Mouse (Mus musculus) heart, embryonic 11.5 days (tissue): ENCODE results near the gene Rap1a. TPM values are rescaled to one million over a fixed set of nuclear protein-coding genes. Genes with fewer than 3 reads are reported as not detected.

Source experiments
- ATAC-seq: fragments of 200-750 bp; cut with Nextera tagmentation; replicated peaks from 2 replicates; pipeline ENCODE4 v1.8.0; 2017; ENCODE audit warnings: moderate library complexity; ENCODE audit not compliant: insufficient number of reproducible peaks, low FRiP score, low TSS enrichment
- H3K27ac ChIP-seq: fragments of 300-500 bp; sonication (generic); 2 replicates; pipeline ENCODE4 v1.5.1; 2014; ENCODE audit warnings: mild to moderate bottlenecking, low read depth, low read length
- H3K27me3 ChIP-seq: fragments of 300-500 bp; sonication (generic); 2 replicates; pipeline ENCODE4 v1.6.1; 2014; ENCODE audit warnings: mild to moderate bottlenecking, low read length, mixed read lengths; ENCODE audit not compliant: control insufficient read depth, insufficient read depth
- H3K36me3 ChIP-seq: fragments of 300-500 bp; sonication (generic); 2 replicates; pipeline ENCODE4 v1.6.1; 2014; ENCODE audit warnings: mild to moderate bottlenecking, low read length, moderate library complexity, mixed read lengths; ENCODE audit not compliant: control insufficient read depth, insufficient read depth
- H3K4me1 ChIP-seq: fragments of 300-500 bp; sonication (generic); 2 replicates; pipeline ENCODE4 v1.6.1; 2014; ENCODE audit warnings: low read length; ENCODE audit not compliant: control insufficient read depth, insufficient read depth
- H3K4me2 ChIP-seq: fragments of 300-500 bp; sonication (generic); 2 replicates; pipeline ENCODE4 v1.6.1; 2014; ENCODE audit warnings: mild to moderate bottlenecking, moderate library complexity
- H3K4me3 ChIP-seq: fragments of 300-500 bp; sonication (generic); 2 replicates; pipeline ENCODE4 v1.5.1; 2014; ENCODE audit warnings: low read depth, low read length
- H3K9ac ChIP-seq: fragments of 300-500 bp; sonication (generic); 2 replicates; pipeline ENCODE4 v1.6.1; 2014; ENCODE audit warnings: mild to moderate bottlenecking, low read depth, low read length, moderate library complexity
- H3K9me3 ChIP-seq: fragments of 300-500 bp; sonication (generic); replicated peaks from 2 replicates; pipeline ENCODE4 v1.6.1; 2016; ENCODE audit warnings: low read length; ENCODE audit not compliant: control insufficient read depth
- WGBS: fragments of 180-500 bp; shearing (Covaris S2); extraction: QIAGEN DNeasy Blood & Tissue Kit; methylation state at CpG from one replicate; pipeline ENCODE4 v1.1.7; 2014; ENCODE audit not compliant: insufficient replicate concordance; 5-methylcytosine and 5-hydroxymethylcytosine counted together
- polyA plus RNA-seq: library from polyadenylated mRNA; unstranded; fragments of >200 nt; fragmentation: Nextera tagmentation; extraction: Ambion mirVana; gene quantifications from 2 replicates; pipeline ENCODE4 v1.2.1, GENCODE M21; 2014

The Rap1a gene
- polyA plus RNA-seq, 1 experiment from 2014 or later: 77.5 TPM

DNA sequence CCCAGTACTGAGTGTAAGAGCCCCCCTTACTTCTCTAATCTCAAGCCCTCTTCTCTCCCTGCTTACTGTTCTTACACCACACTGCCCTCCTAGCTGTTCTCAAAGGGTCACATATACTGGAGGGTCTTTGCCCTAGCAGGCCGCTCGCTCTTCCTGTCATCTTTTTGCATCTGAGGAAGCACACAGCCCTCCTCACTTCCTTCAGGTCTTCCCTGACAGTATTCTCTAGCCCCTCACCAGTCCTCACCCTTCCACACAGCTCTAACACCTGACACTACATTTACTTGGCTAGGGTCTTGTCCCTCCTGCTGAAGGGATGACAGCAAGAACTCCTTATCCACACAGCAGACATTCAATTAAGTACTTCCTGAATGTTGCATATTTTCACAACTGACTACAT is 2.4 kb downstream of the Rap1a start:
- H3K4me2 ChIP-seq: peak overlapping the region; percentile 42
- H3K36me3 ChIP-seq: no peaks in the 10 kb centered on the region

DNA sequence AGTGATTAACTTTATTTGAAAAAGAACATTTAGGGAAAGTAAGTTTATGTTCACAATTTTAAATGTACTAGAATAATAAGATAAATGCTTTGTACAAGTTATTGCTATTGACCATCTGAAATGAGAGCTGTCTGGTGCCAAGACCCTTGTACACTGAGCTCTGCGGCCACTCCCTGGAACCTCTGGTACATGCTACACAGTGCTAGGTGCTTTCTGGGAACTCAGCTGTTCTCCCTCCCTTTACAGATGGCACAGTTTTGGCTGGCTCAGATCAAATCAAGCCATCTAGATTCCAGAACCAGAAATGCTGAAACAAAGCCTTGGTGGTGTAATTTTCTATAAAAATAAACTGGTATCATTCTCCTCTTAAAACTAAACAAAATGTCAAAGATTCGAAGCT is 3.7 kb downstream of the Rap1a start:
- H3K27me3 ChIP-seq: no peaks in the 10 kb centered on the region
- no peak overlapping the region for H3K27ac ChIP-seq
- no peak overlapping the region for H3K4me2 ChIP-seq
- H3K9ac ChIP-seq: no peak overlapping the region
- peaks cover 11% of the 10 kb centered on the region for H3K4me1 ChIP-seq
- no peak overlapping the region for H3K4me3 ChIP-seq
- ATAC-seq: no peak
- H3K36me3 ChIP-seq: no peaks in the 10 kb centered on the region
- WGBS: 70% methylated on average over 2 of the region's 2 CpGs
- no peaks in the 10 kb centered on the region for H3K9me3 ChIP-seq

More for the DNA sequence above, 2.4 kb downstream of the Rap1a start:
- Histone ChIP-seq H3K4me3 (no peak overlapping the region), H3K27ac (no peak overlapping the region), H3K4me1 (peaks cover 20% of the 10 kb centered on the region), H3K9ac (no peak overlapping the region), H3K27me3 (no peaks in the 10 kb centered on the region), H3K9me3 (no peaks in the 10 kb centered on the region)
- WGBS: 57% methylated on average over 2 of the region's 2 CpGs
- no peak for ATAC-seq

DNA sequence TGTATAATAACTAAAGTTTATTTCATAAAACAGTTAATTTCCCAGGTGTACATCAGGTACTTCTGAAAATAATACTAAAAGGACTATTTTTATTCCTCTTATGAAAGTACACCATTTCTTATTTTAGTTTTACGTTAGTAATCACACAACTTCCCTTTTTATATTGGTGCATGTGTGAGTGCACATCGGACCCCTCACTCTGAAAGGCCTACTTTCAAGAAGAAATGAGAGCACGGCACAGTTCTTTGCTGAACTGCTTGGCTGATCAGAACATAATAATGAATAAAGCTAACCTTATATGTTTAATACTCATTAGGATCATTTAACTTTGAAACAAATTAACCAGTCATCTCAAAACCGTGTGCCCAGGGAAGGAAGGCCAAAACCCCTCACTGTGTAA is 4.4 kb downstream of the Rap1a start:
- H3K9me3 ChIP-seq: no peaks in the 10 kb centered on the region
- H3K4me2 ChIP-seq: no peak overlapping the region
- no peak overlapping the region for H3K9ac ChIP-seq
- H3K27me3 ChIP-seq: no peaks in the 10 kb centered on the region
- H3K36me3 ChIP-seq: no peaks in the 10 kb centered on the region
- no peak for ATAC-seq
- H3K27ac ChIP-seq: no peak overlapping the region
- 82% methylated on average over 4 of the region's 4 CpGs for WGBS
- H3K4me1 ChIP-seq: peaks cover 11% of the 10 kb centered on the region
- H3K4me3 ChIP-seq: no peak overlapping the region

DNA sequence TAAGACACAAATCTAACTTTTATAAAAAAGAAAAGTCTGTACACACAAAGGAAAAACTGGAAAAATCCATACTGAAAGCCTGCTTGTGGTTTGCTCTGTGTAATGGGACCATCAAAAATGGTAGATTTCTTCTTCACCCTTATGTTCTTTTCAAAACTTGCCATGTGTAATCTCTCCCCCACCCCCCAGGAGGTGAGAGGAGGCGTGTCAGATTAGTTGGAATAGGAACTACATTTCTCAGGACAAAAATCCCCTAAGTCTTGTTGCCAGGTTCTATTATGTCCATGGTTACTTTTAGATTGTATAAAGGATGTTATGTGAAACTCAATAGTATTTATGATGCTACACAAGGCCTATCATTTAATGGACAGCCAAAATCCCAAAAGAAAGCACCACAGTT is 6.8 kb downstream of the Rap1a start:
- H3K9me3 ChIP-seq: no peaks in the 10 kb centered on the region
- no peak overlapping the region for H3K9ac ChIP-seq
- H3K4me3 ChIP-seq: no peak overlapping the region
- no peak for ATAC-seq
- 74% methylated on average over 1 of the region's 1 CpGs for WGBS
- no peaks in the 10 kb centered on the region for H3K27me3 ChIP-seq
- no peak overlapping the region for H3K27ac ChIP-seq
- H3K4me1 ChIP-seq: peaks cover 8% of the 10 kb centered on the region
- no peak overlapping the region for H3K4me2 ChIP-seq
- H3K36me3 ChIP-seq: no peaks in the 10 kb centered on the region; the same call in 1 of the 2 replicates

DNA sequence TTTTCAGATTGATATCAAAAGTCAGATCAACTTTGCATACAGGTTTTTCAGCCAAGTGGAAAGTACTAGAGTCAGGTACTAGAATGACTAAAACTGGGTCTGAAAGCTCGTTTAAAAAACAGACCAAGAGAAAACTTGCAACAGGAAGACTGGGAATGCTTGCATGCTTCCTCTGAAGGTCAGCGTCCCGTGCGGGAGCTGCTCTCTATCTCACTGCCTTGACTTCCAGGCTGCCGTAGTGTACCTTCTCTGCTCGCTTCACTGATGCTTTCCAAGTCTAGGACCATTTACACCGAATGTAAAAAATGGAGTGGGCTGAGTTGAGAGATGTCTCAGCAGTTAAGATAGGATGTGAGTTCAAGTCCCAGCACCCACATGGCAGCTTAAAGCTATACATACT is 8.8 kb downstream of the Rap1a start:
- no peaks in the 10 kb centered on the region; the same call in 1 of the 2 replicates for H3K36me3 ChIP-seq
- 81% methylated on average over 7 of the region's 7 CpGs for WGBS
- H3K4me3 ChIP-seq: no peak overlapping the region
- H3K9ac ChIP-seq: no peak overlapping the region
- no peak for ATAC-seq
- no peak overlapping the region for H3K27ac ChIP-seq
- no peaks in the 10 kb centered on the region for H3K4me1 ChIP-seq
- H3K4me2 ChIP-seq: no peak overlapping the region
- no peaks in the 10 kb centered on the region for H3K9me3 ChIP-seq
- no peaks in the 10 kb centered on the region for H3K27me3 ChIP-seq

DNA sequence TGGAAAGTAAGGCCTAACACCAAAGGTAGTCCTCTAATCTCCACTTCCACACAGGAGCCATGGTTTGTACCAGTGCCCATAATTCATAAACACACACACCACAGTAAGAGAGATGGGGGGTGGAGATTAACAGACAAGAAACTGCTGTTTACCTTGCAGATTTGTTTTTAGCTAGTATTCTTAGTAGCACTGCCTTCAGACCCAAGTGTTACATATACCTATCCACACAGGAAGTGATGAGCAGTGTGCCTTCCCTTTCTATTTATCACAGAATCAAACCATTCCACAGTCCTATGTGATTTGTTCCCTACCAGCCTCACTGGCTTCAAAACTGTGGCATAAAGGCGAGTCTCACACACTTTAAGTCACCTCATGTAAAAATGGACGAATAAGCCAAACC is 10.0 kb downstream of the Rap1a start:
- no peak for ATAC-seq
- no peak overlapping the region for H3K9ac ChIP-seq
- H3K4me1 ChIP-seq: no peaks in the 10 kb centered on the region
- no peaks in the 10 kb centered on the region; the same call in 1 of the 2 replicates for H3K36me3 ChIP-seq
- no peak overlapping the region for H3K4me3 ChIP-seq
- H3K27ac ChIP-seq: no peak overlapping the region
- no peak overlapping the region for H3K4me2 ChIP-seq
- WGBS: 89% methylated on average over 2 of the region's 2 CpGs
- no peaks in the 10 kb centered on the region for H3K27me3 ChIP-seq
- no peaks in the 10 kb centered on the region for H3K9me3 ChIP-seq

DNA sequence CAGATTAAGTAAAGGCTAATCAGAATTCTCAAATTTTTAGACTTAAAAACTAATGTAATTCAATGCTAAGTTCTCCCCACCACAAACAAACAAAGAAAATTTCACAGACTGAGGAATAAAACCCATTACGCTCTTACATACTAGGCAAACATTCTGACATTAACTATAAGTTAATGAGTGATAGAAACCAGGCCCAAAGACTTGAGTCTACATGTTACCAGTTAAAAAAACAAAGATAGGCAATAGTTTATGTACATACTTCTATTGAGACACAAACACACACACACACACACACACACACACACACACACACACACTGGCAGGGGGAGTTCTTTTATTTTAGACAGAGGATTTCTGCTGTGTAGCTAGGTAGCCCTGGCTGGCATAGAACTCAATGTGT is 10.8 kb downstream of the Rap1a start:
- Histone ChIP-seq H3K9me3 (no peaks in the 10 kb centered on the region), H3K9ac (no peak overlapping the region), H3K27ac (no peak overlapping the region), H3K36me3 (no peaks in the 10 kb centered on the region; the same call in 1 of the 2 replicates), H3K4me3 (no peak overlapping the region), H3K4me1 (no peaks in the 10 kb centered on the region), H3K4me2 (no peak overlapping the region), H3K27me3 (no peaks in the 10 kb centered on the region)
- ATAC-seq: no peak
- WGBS: 83% methylated on average over 1 of the region's 1 CpGs

DNA sequence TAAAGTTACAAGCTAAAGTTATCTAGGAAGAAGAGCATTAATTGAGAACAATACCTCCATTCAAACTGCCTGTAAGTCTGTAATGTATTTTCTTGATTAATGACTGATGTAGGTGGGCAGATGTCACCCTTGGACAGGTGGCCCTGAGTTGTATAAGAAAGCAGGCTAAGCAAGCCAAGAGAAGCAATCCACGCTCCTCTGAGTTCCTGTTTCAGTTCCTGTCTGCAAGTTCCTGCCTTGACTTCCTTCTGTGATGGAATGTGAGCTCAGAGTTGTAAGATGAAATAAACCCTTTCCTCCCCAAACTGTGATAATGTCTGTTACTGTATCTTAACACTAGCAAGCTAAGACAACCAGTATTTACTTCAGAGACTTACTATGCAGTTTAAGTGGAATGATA is 11.4 kb downstream of the Rap1a start:
- Histone ChIP-seq H3K4me3 (no peak overlapping the region), H3K4me1 (no peaks in the 10 kb centered on the region), H3K27me3 (no peaks in the 10 kb centered on the region), H3K9ac (no peak overlapping the region), H3K27ac (no peak overlapping the region), H3K9me3 (no peaks in the 10 kb centered on the region), H3K36me3 (no peaks in the 10 kb centered on the region; the same call in 1 of the 2 replicates), H3K4me2 (no peak overlapping the region)
- ATAC-seq: no peak
- WGBS: 77% methylated on average over 1 of the region's 1 CpGs

DNA sequence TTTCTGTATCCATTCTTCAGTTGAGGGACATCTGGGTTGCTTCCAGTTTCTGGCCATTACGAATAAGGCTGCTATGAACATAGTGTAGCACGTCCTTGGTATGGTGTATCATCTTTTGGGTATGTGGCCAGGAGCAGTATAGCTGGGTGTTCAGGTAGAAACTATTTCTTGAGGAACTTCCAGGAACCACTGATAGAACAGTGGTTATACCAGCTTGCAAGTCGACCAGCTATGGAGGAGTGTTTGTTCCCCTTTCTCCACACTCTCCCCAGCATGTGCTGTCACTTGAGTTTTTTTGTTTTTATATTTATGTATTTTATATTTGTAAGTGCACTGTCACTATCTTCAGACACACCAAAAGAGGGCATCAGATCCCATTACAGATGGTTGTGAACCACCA is 13.8 kb downstream of the Rap1a start:
- H3K4me2 ChIP-seq: no peak overlapping the region
- 91% methylated on average over 3 of the region's 3 CpGs for WGBS
- no peaks in the 10 kb centered on the region for H3K27me3 ChIP-seq

More for the DNA sequence above, 13.8 kb downstream of the Rap1a start:
- Histone ChIP-seq H3K36me3 (no peaks in the 10 kb centered on the region; the same call in 1 of the 2 replicates), H3K27ac (no peak overlapping the region), H3K4me1 (peaks cover 4% of the 10 kb centered on the region; the same call in 1 of the 2 replicates), H3K9ac (no peak overlapping the region), H3K9me3 (no peaks in the 10 kb centered on the region), H3K4me3 (no peak overlapping the region)
- ATAC-seq: no peak
